Mouse (Mus musculus) bone marrow macrophage, adult 2 months (primary cell): ENCODE data around the gene Capns1. TPM values are rescaled to one million over a fixed set of nuclear protein-coding genes. Genes with fewer than 3 reads are reported as not detected.

Experiments
- H3K27ac ChIP-seq: 2 replicates; pipeline ENCODE4 v1.5.1; 2012; ENCODE audit warnings: low read depth, low read length; ENCODE audit not compliant: insufficient read depth
- H3K4me1 ChIP-seq: 2 replicates; pipeline ENCODE4 v1.6.1; 2012; ENCODE audit warnings: low read length; ENCODE audit not compliant: control insufficient read depth, insufficient read depth
- H3K4me3 ChIP-seq: 2 replicates; pipeline ENCODE4 v1.5.1; 2012; ENCODE audit warnings: mild to moderate bottlenecking, low read length, moderate library complexity; ENCODE audit not compliant: insufficient read depth
- CTCF ChIP-seq: IDR thresholded peaks from 2 replicates; pipeline ENCODE4 v1.5.1; 2012; ENCODE audit warnings: low read depth, mild to moderate bottlenecking, low read length, moderate library complexity
- POLR2A ChIP-seq: IDR thresholded peaks from 2 replicates; pipeline ENCODE4 v1.6.1; 2012; ENCODE audit warnings: mild to moderate bottlenecking, low read depth, low read length, borderline replicate concordance
- polyA plus RNA-seq: library from polyadenylated mRNA; stranded (reverse); fragments of >200 nt; gene quantifications from 2 replicates; pipeline ENCODE4 v1.2.4, GENCODE M21; 2012; ENCODE audit not compliant: missing spikeins, insufficient read depth, insufficient read length

Capns1 gene
- polyA plus RNA-seq, 1 experiment, result 572 TPM

GRCm38 (mm10) chr7:30181308-30181707 is 17.3 kb downstream of the Capns1 start:
- Histone ChIP-seq H3K27ac (no peak overlapping the region), H3K4me3 (no peak overlapping the region), H3K4me1 (no peaks in the 10 kb centered on the region)
- TF ChIP-seq POLR2A (no peak), CTCF (peak; percentile 58; the same call in 1 of the 2 replicates)

DNA sequence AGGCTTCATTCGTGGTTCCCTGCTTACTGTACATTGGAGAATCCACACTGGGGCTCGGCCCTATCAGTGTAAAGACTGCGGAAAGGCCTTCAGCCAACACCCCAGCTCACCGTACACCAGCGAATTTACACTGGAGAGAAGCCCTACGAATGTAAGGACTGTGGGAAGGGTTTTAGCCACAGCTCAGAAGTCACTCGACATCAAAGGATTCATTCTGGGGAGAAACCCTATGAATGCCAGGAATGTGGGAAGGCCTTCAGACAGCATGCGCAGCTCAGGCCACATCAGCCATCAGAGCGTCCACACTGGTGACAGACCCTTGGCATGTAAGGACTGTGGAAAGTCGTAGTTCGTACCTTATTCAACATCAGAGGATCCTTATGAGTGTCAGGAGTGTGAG is 20.4 kb downstream of the Capns1 start:
- no peak overlapping the region for H3K27ac ChIP-seq
- TF ChIP-seq CTCF (no peak), POLR2A (no peak)
- no peaks in the 10 kb centered on the region for H3K4me1 ChIP-seq
- H3K4me3 ChIP-seq, result no peak overlapping the region

DNA sequence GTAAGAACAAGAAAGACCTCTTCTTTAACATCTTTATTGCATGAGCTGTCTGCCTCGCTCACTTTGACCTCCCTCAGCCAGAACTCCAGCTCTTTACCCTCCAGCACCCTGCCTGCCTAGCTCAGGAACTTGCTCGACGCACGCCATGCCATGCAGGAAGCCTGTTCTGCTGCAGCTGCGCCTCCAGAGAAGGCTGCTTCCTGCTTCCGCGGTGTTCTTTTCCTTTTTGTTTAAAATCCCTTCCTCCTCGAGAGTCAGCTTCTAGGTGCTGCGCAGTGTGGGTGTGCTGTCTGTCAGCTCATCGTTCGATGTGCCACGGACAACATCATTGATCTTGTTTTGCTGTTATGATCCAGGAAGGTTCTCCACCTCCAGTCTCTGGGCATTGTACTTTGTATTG is 22.1 kb downstream of the Capns1 start:
- H3K4me1 ChIP-seq, result no peaks in the 10 kb centered on the region
- H3K4me3 ChIP-seq, result no peak overlapping the region
- no peak overlapping the region for H3K27ac ChIP-seq
- TF ChIP-seq POLR2A (no peak), CTCF (no peak)

DNA sequence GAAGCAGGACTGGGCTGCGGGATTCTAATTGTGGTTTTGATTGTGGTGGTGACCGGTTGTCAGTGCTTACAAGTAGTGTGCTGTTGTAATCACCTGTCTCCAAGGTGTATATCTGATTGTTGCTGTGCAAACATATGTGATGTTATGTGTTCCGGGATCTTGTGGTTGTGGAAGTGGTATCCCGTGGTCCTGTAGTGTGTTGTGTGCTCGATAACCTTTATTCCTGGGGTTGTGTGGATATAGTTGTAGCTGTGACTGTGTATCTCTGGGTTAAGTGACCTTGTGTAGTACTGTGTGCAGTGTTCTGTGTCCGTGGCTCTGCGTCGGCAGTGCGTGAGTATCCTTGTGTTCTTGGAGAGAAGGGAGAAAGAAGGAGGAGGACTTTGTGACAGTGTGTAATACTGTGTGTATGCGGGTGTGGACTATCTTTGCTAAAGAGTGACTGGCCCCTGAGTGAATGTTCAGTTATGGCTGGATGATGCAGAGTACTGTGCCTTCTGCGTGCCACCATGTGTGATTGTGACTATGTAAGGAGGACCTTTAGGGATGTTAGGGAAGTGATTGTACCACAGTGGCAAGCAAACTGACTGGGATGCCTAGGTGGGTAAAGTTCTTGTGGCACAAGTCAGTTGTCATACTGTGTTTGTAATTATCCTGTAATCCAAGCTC is 28.2 kb downstream of the Capns1 start:
- Histone ChIP-seq H3K27ac (no peak overlapping the region), H3K4me1 (peaks cover 5% of the 10 kb centered on the region; the same call in 1 of the 2 replicates), H3K4me3 (peak overlapping the region; percentile 95)
- TF ChIP-seq CTCF, result no peak
- TF ChIP-seq POLR2A, result no peak

GRCm38 (mm10) chr7:30169583-30170282 is 28.9 kb downstream of the Capns1 start, which contains the start of gene Zfp146:
Zfp146 (minus strand) TSS chr7:30169750.
- Histone ChIP-seq H3K27ac (peak within 1 kb of the TSS; percentile 65), H3K4me3 (peak within 1 kb of the TSS; percentile 95), H3K4me1 (peaks cover 5% of the 10 kb centered on the region; the same call in 1 of the 2 replicates)
- no peak for TF ChIP-seq POLR2A
- no peak for TF ChIP-seq CTCF

GRCm38 (mm10) chr7:30168914-30169582 is 29.6 kb downstream of the Capns1 start:
- peak overlapping the region; percentile 65 for H3K27ac ChIP-seq
- H3K4me1 ChIP-seq, result peaks cover 5% of the 10 kb centered on the region; the same call in 1 of the 2 replicates
- peak overlapping the region; percentile 95 for H3K4me3 ChIP-seq
- no peak for TF ChIP-seq POLR2A
- no peak for TF ChIP-seq CTCF

GRCm38 (mm10) chr7:30164745-30165144 is 33.9 kb downstream of the Capns1 start:
- Histone ChIP-seq H3K4me1 (0 out of 2 replicates have a peak, but pooled peaks cover 2% of the 10 kb centered on the region), H3K4me3 (no peak overlapping the region), H3K27ac (no peak overlapping the region)
- TF ChIP-seq POLR2A, result no peak
- TF ChIP-seq CTCF, result no peak

- TF ChIP-seq CTCF (no peak), POLR2A (no peak)
- Histone ChIP-seq H3K4me3 (no peak overlapping the region), H3K4me1 (0 out of 2 replicates have a peak, but pooled peaks cover under 1% of the 10 kb centered on the region), H3K27ac (no peak overlapping the region)
These were observed 35.5 kb downstream of the Capns1 start for GRCm38 (mm10) chr7:30163113-30163512.

DNA sequence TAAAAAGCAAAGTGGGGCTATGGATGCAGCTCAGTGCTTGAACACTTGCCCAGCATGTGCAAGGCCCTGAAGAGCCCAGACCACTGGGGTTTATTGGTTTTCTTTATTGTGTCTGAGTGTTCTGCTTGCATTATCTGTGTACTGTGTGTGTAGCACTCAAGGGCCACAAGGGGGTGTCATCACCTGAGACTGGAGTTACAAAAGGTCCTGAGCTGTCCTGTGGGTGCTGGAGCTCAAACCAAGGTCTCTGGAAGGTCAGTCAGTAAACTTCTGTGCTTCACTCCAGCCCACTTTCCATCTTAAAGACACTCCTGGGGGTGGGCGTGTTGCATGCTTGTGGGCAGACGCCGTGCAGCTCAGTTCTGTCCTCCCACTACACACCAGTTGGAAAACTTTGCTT is 43.1 kb downstream of the Capns1 start:
- Histone ChIP-seq H3K4me3 (no peak overlapping the region), H3K4me1 (no peaks in the 10 kb centered on the region), H3K27ac (no peak overlapping the region)
- no peak for TF ChIP-seq CTCF
- no peak for TF ChIP-seq POLR2A
